ENCODE assay signal across 20 mouse cellular contexts in genomic region chr17:5466736-5467135, GRCm38 (mm10). TPM values are rescaled to one million over a fixed set of nuclear protein-coding genes. Genes with fewer than 3 reads are reported as not detected.
DNase-seq lines count a peak whose midpoint lies in the region; TF ChIP-seq lines count a peak whose summit lies in the region.
"Had no signal": no experiment of that assay in that cellular context is flagged by ENCODE, and none has a peak within 500 bp of the region (broad histone marks: within the 10 kb centered on the region; RNA-seq: fewer than 3 reads in every experiment).

No protein-coding gene starts in this region.

- H3K27ac ChIP-seq in kidney, adult 2 months (ENCODE audit: insufficient read depth, low read depth, low read length) = peak overlapping the region; percentile 41
- no peak overlapping the region for H3K27ac ChIP-seq in CH12.LX (ENCODE audit: insufficient read depth, low read depth)
- H3K27ac ChIP-seq: embryonic facial prominence, embryonic 10.5 days; forebrain, embryonic 13.5 days; heart, embryonic 10.5 days; heart, embryonic 15.5 days; hindbrain, embryonic 10.5 days; hindbrain, embryonic 14.5 days had no signal

- in situ Hi-C loops in CH12.LX (cut with MboI; ENCODE audit: low pct_ligation_motif_present, low pct_unique_long_range_greater_than_20kb, low sequenced_read_pairs) = no loop called here

- DNase-seq in kidney, adult 2 months = peak; percentile 20
- no peak for DNase-seq in kidney, adult 8-10 months
- DNase-seq in CH12.LX (ENCODE audit: extremely low read depth) (no peak), MN1 (ENCODE audit: low spot score) (no peak)
- DNase-seq in kidney, postnatal 10 days = peak; percentile 30
- peak; percentile 49 for DNase-seq in splenic B cell, adult 2 months (ENCODE audit: low read depth, low spot score)
- DNase-seq: adrenal gland, adult 8-10 months; adrenal gland, postnatal 36 days; cerebellum, adult 2 months; cerebellum, postnatal 10 days; forebrain, postnatal 0 days; gastrocnemius, postnatal 36 days; heart, adult 18-20 months; heart, postnatal 14 days had no signal

- H3K9ac ChIP-seq in CH12.LX (ENCODE audit: insufficient read depth, low read depth) = no peak overlapping the region
- H3K9ac ChIP-seq: forebrain, embryonic 13.5 days; forebrain, postnatal 0 days; heart, embryonic 15.5 days; hindbrain, embryonic 14.5 days had no signal

- no peak overlapping the region for H3K4me3 ChIP-seq in kidney, adult 2 months (ENCODE audit: insufficient read depth, low read depth, low read length)
- no peak overlapping the region for H3K4me3 ChIP-seq in CH12.LX (replicated peaks in 1 of 3; ENCODE audit: low read depth in 2 of 3, low read length in 2 of 3, poor library complexity in 1 of 3)
- H3K4me3 ChIP-seq: embryonic facial prominence, embryonic 10.5 days; forebrain, embryonic 13.5 days; heart, embryonic 10.5 days; heart, embryonic 15.5 days; hindbrain, embryonic 10.5 days had no signal

- no peak overlapping the region for H3K4me2 ChIP-seq in CH12.LX (ENCODE audit: insufficient read depth, low read depth, poor library complexity, severe bottlenecking)
- H3K4me2 ChIP-seq: forebrain, embryonic 13.5 days; heart, embryonic 15.5 days; hindbrain, embryonic 14.5 days had no signal

- H3K4me1 ChIP-seq in kidney, adult 2 months (ENCODE audit: control insufficient read depth, insufficient read depth, low read length) = 0 out of 2 replicates have a peak, but pooled peaks cover 5% of the 10 kb centered on the region
- H3K4me1 ChIP-seq in CH12.LX (ENCODE audit: control insufficient read depth in 1 of 2, insufficient read depth in 2 of 2) = peaks cover 2 to 3% of the 10 kb centered on the region in 2 experiments; a peak in 2 of 4 replicates
- H3K4me1 ChIP-seq: embryonic facial prominence, embryonic 10.5 days; forebrain, embryonic 13.5 days; heart, embryonic 10.5 days; heart, embryonic 15.5 days; hindbrain, embryonic 10.5 days had no signal

- H3K9me3 ChIP-seq in CH12.LX (replicated peaks; ENCODE audit: low read length) = no peaks in the 10 kb centered on the region
- H3K9me3 ChIP-seq: embryonic facial prominence, embryonic 10.5 days; forebrain, embryonic 13.5 days; heart, embryonic 10.5 days; heart, embryonic 15.5 days; hindbrain, embryonic 10.5 days had no signal

- TF ChIP-seq CTCF in kidney, adult 2 months (conservative IDR thresholded peaks at IDR 0.05; ENCODE audit: insufficient read depth, insufficient read length, low read depth, low read length) = no peak
- no peak for TF ChIP-seq CTCF in CH12.LX (conservative IDR thresholded peaks at IDR 0.05 in 1 of 2, IDR thresholded peaks at IDR 0.05 in 1 of 2; ENCODE audit: low read depth in 2 of 2, low read length in 2 of 2)

- dilution Hi-C loops in CH12.LX (cut with MboI; ENCODE audit: extremely low pct_ligation_motif_present, extremely low pct_unique_long_range_greater_than_20kb, low sequenced_read_pairs) = no loop called here

- TF ChIP-seq EP300 in CH12.LX (IDR thresholded peaks at IDR 0.05; ENCODE audit: low read length) = no peak

- no peaks in the 10 kb centered on the region for H3K27me3 ChIP-seq in kidney, adult 2 months (replicated peaks; ENCODE audit: control insufficient read depth, insufficient read depth, low read length)
- no peaks in the 10 kb centered on the region for H3K27me3 ChIP-seq in CH12.LX (replicated peaks)
- H3K27me3 ChIP-seq in splenic B cell, adult 2 months (ENCODE audit: control insufficient read depth, insufficient read depth, low read length, poor library complexity, severe bottlenecking) = no peaks in the 10 kb centered on the region
- H3K27me3 ChIP-seq: forebrain, embryonic 13.5 days; heart, embryonic 15.5 days had no signal

- 38% methylated on average over 8 of the region's 8 CpGs for WGBS in kidney, adult 2 months

- TF ChIP-seq POLR2A in kidney, adult 2 months (IDR thresholded peaks at IDR 0.05; ENCODE audit: low read depth, low read length) = no peak
- no peak for TF ChIP-seq POLR2A in CH12.LX (IDR thresholded peaks at IDR 0.05; ENCODE audit: low read depth, low read length)

- H3K36me3 ChIP-seq in kidney, adult 2 months (ENCODE audit: control insufficient read depth, insufficient read depth, low read length) = no peaks in the 10 kb centered on the region
- H3K36me3 ChIP-seq in CH12.LX (replicated peaks in 1 of 2; ENCODE audit: control insufficient read depth in 1 of 2, insufficient read depth in 1 of 2, low read length in 1 of 2) = no peaks in the 10 kb centered on the region
- H3K36me3 ChIP-seq in splenic B cell, adult 2 months (ENCODE audit: control insufficient read depth, insufficient read depth, low read length, poor library complexity, severe bottlenecking) = no peaks in the 10 kb centered on the region
- H3K36me3 ChIP-seq: embryonic facial prominence, embryonic 10.5 days; heart, embryonic 10.5 days; heart, embryonic 15.5 days; hindbrain, embryonic 10.5 days had no signal

- TF ChIP-seq RAD21 in CH12.LX (IDR thresholded peaks at IDR 0.05; ENCODE audit: low read depth, low read length) = no peak

- no peaks in the 10 kb centered on the region for H3K79me2 ChIP-seq in CH12.LX (replicated peaks; ENCODE audit: control insufficient read depth, extremely low read depth, insufficient read depth, poor library complexity, severe bottlenecking)

TF ChIP-seq in CH12.LX, 34 proteins besides CTCF, POLR2A, EP300 and RAD21:
- TF ChIP-seq BHLHE40 (IDR thresholded peaks at IDR 0.05; ENCODE audit: low read depth, low read length) (peak; percentile 63), MYC (IDR thresholded peaks at IDR 0.05; ENCODE audit: low read depth, low read length) (no peak)

RNA-seq across cellular contexts. Expression of gene Zdhhc14, which starts 25.6 kb away (rescaled TPM):
- polyA plus RNA-seq in kidney, adult 2 months (2012; rRNA removed) = 2.1 and 2.4 TPM in 2 replicates
- total RNA-seq in CH12.LX (2012; rRNA removed) (0.29 and 0.34 TPM in 2 replicates), CH12.LX (2014; rRNA removed) (0.35 and 0.39 TPM in 2 replicates)
- 0.95 and 1.3 TPM in 2 replicates for polyA plus RNA-seq in CH12.LX (2012; ENCODE audit: insufficient read length, low read depth)

RNA-seq across cellular contexts. Expression of gene Tmem242, which starts 26.7 kb away (rescaled TPM):
- 17.3 and 28.2 TPM in 2 replicates for polyA plus RNA-seq in kidney, adult 2 months (2012; rRNA removed)
- 68.9 and 76.2 TPM in 2 replicates for total RNA-seq in CH12.LX (2012; rRNA removed)
- 83.1 and 99.1 TPM in 2 replicates for total RNA-seq in CH12.LX (2014; rRNA removed)
- polyA plus RNA-seq in CH12.LX (2012; ENCODE audit: insufficient read length, low read depth) = 80.4 and 82.1 TPM in 2 replicates

RNA-seq across cellular contexts. Expression of gene Ldhal6b, which starts 48.2 kb away (rescaled TPM):
- polyA plus RNA-seq in kidney, adult 2 months (2012; rRNA removed) = 0.27 and 0.62 TPM in 2 replicates
- total RNA-seq in CH12.LX (2012; rRNA removed) (0.25 and 0.59 TPM in 2 replicates), CH12.LX (2014; rRNA removed) (0.15 and 0.59 TPM in 2 replicates)
- polyA plus RNA-seq in CH12.LX (2012; ENCODE audit: insufficient read length, low read depth) = not detected in 2 replicates
- polyA plus RNA-seq: embryonic facial prominence, embryonic 10.5 days; forebrain, embryonic 13.5 days; forebrain, postnatal 0 days; heart, embryonic 10.5 days; heart, embryonic 15.5 days had no signal

Comparison
In these comparisons a context has a peak if more than half of its experiments do, and no peak if none do; other contexts are left out.
1. DNase-seq: peak in kidney, adult 2 months (single experiment), kidney, postnatal 10 days (single experiment) and splenic B cell, adult 2 months (single experiment); none in kidney, adult 8-10 months (0 of 2), CH12.LX (single experiment) and MN1 (single experiment).